Mouse (Mus musculus): ENCODE measurements around the gene Flii. TPM values are rescaled to one million over a fixed set of nuclear protein-coding genes. Genes with fewer than 3 reads are reported as not detected.
A peak's percentile ranks its signal among the peaks of the same experiment; 100 is the strongest.

The Flii gene
- polyA plus RNA-seq, 1 experiment, result 218 TPM

DNA sequence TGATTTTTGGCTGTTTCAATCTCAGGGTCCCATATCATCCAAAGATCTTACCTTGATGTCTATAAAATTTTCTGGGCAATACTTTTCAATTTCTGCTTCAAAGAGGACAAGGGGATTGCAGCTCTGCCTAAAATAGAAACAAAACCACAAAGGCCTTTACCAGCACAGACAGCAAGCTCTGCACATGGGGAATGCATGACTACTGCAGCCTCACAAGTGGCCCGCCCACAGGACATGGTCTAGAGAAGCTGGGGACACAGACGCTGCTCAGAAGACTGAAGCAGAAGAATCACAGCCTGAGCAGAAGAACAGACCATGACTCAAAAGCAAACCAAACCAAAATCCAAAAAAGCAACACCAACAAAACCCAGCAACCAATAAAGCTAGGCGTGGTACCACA lies 34.6 kb upstream of the Flii start:
- H3K9me3 ChIP-seq, result peaks cover 6% of the 10 kb centered on the region; the same call in 1 of the 2 replicates
- no peaks in the 10 kb centered on the region for H3K27me3 ChIP-seq (replicated peaks)
- peaks cover 68% of the 10 kb centered on the region for H3K36me3 ChIP-seq (replicated peaks; ENCODE audit: low read length)
- no peak for TF ChIP-seq FLI1 (IDR thresholded peaks at IDR 0.05; ENCODE audit: low read length)
- no peak for TF ChIP-seq GATA1 (IDR thresholded peaks at IDR 0.05; ENCODE audit: borderline replicate concordance, low read length)
- H3K4me3 ChIP-seq (replicated peaks), result no peak overlapping the region
- no peaks in the 10 kb centered on the region for H3K4me1 ChIP-seq

GRCm38 (mm10) chr11:60755570-60755969 lies 28.5 kb upstream of the Flii start:
- H3K4me3 ChIP-seq (replicated peaks), result no peak overlapping the region
- H3K27me3 ChIP-seq (replicated peaks), result no peaks in the 10 kb centered on the region
- peaks cover 85% of the 10 kb centered on the region for H3K36me3 ChIP-seq (replicated peaks; ENCODE audit: low read length)
- no peaks in the 10 kb centered on the region for H3K9me3 ChIP-seq
- H3K4me1 ChIP-seq, result no peaks in the 10 kb centered on the region
- TF ChIP-seq GATA1 (IDR thresholded peaks at IDR 0.05; ENCODE audit: borderline replicate concordance, low read length) (no peak), FLI1 (IDR thresholded peaks at IDR 0.05; ENCODE audit: low read length) (no peak)

DNA sequence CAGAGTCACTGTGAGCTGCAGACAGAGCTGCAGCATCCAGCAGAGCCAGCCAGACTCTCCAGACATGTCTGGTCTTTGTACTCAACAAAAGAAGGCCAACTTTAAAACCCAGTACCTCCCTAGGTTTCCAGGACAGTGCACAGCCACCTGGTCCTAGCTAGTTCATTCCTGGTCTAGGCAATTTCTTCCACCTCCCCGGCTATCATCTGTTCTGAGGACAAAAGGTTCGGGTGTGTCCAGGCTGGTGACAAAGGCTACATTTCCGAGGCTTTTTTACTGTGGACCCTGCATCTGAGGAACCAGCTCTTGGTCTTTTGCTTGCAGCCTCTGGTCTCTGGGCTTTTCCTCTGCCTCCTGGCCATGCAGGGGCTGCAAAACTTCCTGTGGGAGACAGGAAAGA lies 13.3 kb upstream of the Flii start:
- no peak for TF ChIP-seq FLI1 (IDR thresholded peaks at IDR 0.05; ENCODE audit: low read length)
- TF ChIP-seq GATA1 (IDR thresholded peaks at IDR 0.05; ENCODE audit: borderline replicate concordance, low read length), result no peak
- no peaks in the 10 kb centered on the region for H3K27me3 ChIP-seq (replicated peaks)
- 0 out of 2 replicates have a peak, but pooled peaks cover 3% of the 10 kb centered on the region for H3K4me1 ChIP-seq
- H3K36me3 ChIP-seq (replicated peaks; ENCODE audit: low read length), result peaks cover 78% of the 10 kb centered on the region
- H3K9me3 ChIP-seq, result peaks cover 13% of the 10 kb centered on the region
- H3K4me3 ChIP-seq (replicated peaks), result no peak overlapping the region

- Histone ChIP-seq H3K9me3 (peaks cover 13% of the 10 kb centered on the region), H3K4me3 (replicated peaks) (no peak overlapping the region), H3K4me1 (peaks cover 18% of the 10 kb centered on the region), H3K36me3 (replicated peaks; ENCODE audit: low read length) (peaks cover 67% of the 10 kb centered on the region), H3K27me3 (replicated peaks) (no peaks in the 10 kb centered on the region)
- no peak for TF ChIP-seq GATA1 (IDR thresholded peaks at IDR 0.05; ENCODE audit: borderline replicate concordance, low read length)
- TF ChIP-seq FLI1 (IDR thresholded peaks at IDR 0.05; ENCODE audit: low read length), result no peak
These were observed 10.4 kb upstream of the Flii start for GRCm38 (mm10) chr11:60737450-60737849.

DNA sequence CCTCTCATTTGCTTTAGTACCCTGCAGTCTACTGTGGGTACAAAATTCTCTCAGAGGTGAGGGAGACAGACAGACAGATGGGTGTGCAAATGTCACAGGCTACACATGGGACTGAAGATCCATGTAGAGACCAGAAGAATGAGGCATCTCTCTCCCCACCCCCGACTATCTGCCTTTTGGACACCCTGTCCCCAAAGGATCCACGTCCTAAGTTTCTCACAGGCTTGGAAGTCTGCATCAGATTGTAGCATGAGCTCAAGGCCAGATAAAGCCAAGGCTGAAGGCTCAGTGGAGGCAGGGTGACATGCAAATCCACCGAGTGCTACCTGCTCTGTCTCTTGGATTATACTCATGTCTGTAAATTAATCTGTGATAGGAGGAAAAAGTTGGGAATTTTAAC lies 9.4 kb upstream of the Flii start:
- H3K4me1 ChIP-seq, result peaks cover 18% of the 10 kb centered on the region
- no peak for TF ChIP-seq FLI1 (IDR thresholded peaks at IDR 0.05; ENCODE audit: low read length)
- no peak for TF ChIP-seq GATA1 (IDR thresholded peaks at IDR 0.05; ENCODE audit: borderline replicate concordance, low read length)
- peaks cover 13% of the 10 kb centered on the region for H3K9me3 ChIP-seq
- H3K4me3 ChIP-seq (replicated peaks), result no peak overlapping the region
- peaks cover 67% of the 10 kb centered on the region for H3K36me3 ChIP-seq (replicated peaks; ENCODE audit: low read length)
- no peaks in the 10 kb centered on the region for H3K27me3 ChIP-seq (replicated peaks)

DNA sequence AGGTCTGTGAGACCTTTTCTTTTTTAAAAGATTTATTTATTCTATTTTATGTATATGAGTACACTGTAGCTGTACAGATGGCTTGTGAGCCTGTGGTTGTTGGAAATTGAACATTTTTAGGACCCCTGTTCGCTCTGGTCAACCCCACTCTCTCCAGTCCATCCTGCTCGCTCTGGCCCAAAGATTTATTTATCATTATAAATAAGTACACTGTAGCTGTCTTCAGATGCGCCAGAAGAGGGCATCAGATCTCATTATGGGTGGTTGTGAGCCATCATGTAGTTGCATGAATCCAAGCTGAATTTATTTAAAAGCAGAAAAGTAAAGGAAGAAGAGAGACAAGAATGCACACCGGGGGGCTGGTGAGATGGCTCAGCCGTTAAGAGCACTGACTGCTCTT lies 8.1 kb upstream of the Flii start:
- Histone ChIP-seq H3K4me3 (replicated peaks) (no peak overlapping the region), H3K27me3 (replicated peaks) (no peaks in the 10 kb centered on the region), H3K36me3 (replicated peaks; ENCODE audit: low read length) (peaks cover 67% of the 10 kb centered on the region), H3K4me1 (peaks cover 22% of the 10 kb centered on the region), H3K9me3 (peaks cover 13% of the 10 kb centered on the region)
- no peak for TF ChIP-seq FLI1 (IDR thresholded peaks at IDR 0.05; ENCODE audit: low read length)
- no peak for TF ChIP-seq GATA1 (IDR thresholded peaks at IDR 0.05; ENCODE audit: borderline replicate concordance, low read length)

DNA sequence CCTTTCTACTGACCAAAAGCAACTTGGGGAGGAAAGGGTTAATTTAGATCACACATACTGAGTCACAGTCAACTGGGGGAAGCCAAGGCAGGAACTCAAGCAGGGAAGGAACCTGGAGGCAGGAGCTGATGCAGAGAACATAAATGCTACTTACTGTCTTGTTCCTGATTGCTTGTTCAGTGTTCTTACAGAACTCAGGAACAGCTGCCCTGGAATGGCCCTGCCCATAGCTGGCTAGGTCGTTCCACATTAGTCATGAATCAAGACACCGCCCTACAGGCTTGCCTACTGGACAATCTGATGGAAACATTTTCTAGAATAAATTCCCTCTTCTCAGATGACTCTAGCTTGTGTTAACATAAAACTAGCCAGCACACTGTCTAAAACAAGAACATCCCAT lies 7.1 kb upstream of the Flii start:
- H3K36me3 ChIP-seq (replicated peaks; ENCODE audit: low read length), result peaks cover 61% of the 10 kb centered on the region

GRCm38 (mm10) chr11:60731251-60731650 lies 4.2 kb upstream of the Flii start:
- peaks cover 47% of the 10 kb centered on the region for H3K36me3 ChIP-seq (replicated peaks; ENCODE audit: low read length)
- peaks cover 48% of the 10 kb centered on the region for H3K4me1 ChIP-seq
- TF ChIP-seq GATA1 (IDR thresholded peaks at IDR 0.05; ENCODE audit: borderline replicate concordance, low read length) (no peak), FLI1 (IDR thresholded peaks at IDR 0.05; ENCODE audit: low read length) (no peak)
- no peaks in the 10 kb centered on the region for H3K9me3 ChIP-seq
- no peaks in the 10 kb centered on the region for H3K27me3 ChIP-seq (replicated peaks)
- no peak overlapping the region for H3K4me3 ChIP-seq (replicated peaks)

More for the DNA sequence above, 7.1 kb upstream of the Flii start:
- Histone ChIP-seq H3K9me3 (peaks cover 13% of the 10 kb centered on the region), H3K4me1 (peaks cover 26% of the 10 kb centered on the region), H3K4me3 (replicated peaks) (no peak overlapping the region), H3K27me3 (replicated peaks) (no peaks in the 10 kb centered on the region)
- TF ChIP-seq FLI1 (IDR thresholded peaks at IDR 0.05; ENCODE audit: low read length), result no peak
- TF ChIP-seq GATA1 (IDR thresholded peaks at IDR 0.05; ENCODE audit: borderline replicate concordance, low read length), result no peak

DNA sequence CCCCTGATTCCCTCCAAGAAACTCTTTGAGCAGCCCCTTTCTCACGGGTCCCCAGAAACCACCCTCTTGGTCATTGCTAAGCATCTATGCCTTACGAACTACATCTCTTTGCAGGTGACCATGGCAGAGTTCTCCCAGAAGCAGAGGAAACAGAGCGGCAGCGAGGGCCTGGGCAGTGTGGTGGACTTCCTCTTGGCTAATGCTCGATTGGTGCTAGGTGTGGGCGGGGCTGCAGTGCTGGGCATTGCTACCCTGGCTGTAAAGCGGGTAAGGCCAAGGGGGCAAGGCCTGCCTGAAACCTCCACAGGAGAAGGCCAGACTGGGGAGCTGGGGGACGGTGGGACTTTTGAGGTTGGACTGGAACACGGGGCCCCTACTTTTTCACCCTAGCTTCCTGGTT lies 3.1 kb upstream of the Flii start:
- Histone ChIP-seq H3K9me3 (no peaks in the 10 kb centered on the region), H3K4me3 (replicated peaks) (no peak overlapping the region), H3K4me1 (peaks cover 57% of the 10 kb centered on the region), H3K36me3 (replicated peaks; ENCODE audit: low read length) (peaks cover 50% of the 10 kb centered on the region), H3K27me3 (replicated peaks) (no peaks in the 10 kb centered on the region)
- TF ChIP-seq FLI1 (IDR thresholded peaks at IDR 0.05; ENCODE audit: low read length) (no peak), GATA1 (IDR thresholded peaks at IDR 0.05; ENCODE audit: borderline replicate concordance, low read length) (no peak)

GRCm38 (mm10) chr11:60729217-60729641 lies 2.2 kb upstream of the Flii start:
- no peak for TF ChIP-seq GATA1 (IDR thresholded peaks at IDR 0.05; ENCODE audit: borderline replicate concordance, low read length)
- no peak for TF ChIP-seq FLI1 (IDR thresholded peaks at IDR 0.05; ENCODE audit: low read length)
- Histone ChIP-seq H3K4me1 (peaks cover 62% of the 10 kb centered on the region), H3K9me3 (no peaks in the 10 kb centered on the region), H3K36me3 (replicated peaks; ENCODE audit: low read length) (peaks cover 59% of the 10 kb centered on the region), H3K27me3 (replicated peaks) (no peaks in the 10 kb centered on the region), H3K4me3 (replicated peaks) (peak overlapping the region; percentile 99)

DNA sequence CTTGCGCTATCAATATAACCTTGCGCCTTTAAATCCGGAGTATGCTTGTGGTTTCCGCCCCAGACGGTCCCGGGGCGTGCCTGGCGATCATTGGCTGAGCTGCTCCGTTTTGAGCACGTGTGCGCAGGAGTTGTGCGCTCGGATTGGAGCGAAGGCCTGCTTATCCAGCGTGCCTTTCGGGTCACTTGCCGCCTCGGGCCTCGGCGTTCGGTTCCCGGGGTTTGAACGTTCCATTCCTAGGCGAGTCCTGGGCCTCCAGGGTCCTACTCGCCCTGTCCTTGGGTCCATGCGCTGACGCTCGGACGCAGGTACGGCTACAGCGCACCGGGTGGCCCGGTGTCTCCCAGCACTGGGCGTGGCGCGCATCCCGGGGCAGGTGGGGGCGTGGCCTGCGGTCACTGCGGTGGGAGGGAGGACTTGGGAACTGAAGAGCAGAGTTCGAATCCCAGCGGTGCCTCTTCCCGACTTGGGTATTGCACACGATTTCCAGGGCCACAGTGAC lies 1.2 kb upstream of the Flii start, which contains the start of gene Mief2:
TSS of gene Mief2 (plus strand) at position 139 of the 502 bp plus-strand sequence.
- H3K27me3 ChIP-seq (replicated peaks), result no peaks in the 10 kb centered on the region
- H3K36me3 ChIP-seq (replicated peaks; ENCODE audit: low read length), result peaks cover 60% of the 10 kb centered on the region
- H3K4me1 ChIP-seq, result peaks cover 53% of the 10 kb centered on the region
- H3K4me3 ChIP-seq (replicated peaks), result peak within 1 kb of the TSS; percentile 99
- TF ChIP-seq FLI1 (IDR thresholded peaks at IDR 0.05; ENCODE audit: low read length) (0 out of 2 replicates have a peak, but pooled peaks have one; percentile 14), GATA1 (IDR thresholded peaks at IDR 0.05; ENCODE audit: borderline replicate concordance, low read length) (no peak)
- H3K9me3 ChIP-seq, result no peaks in the 10 kb centered on the region

All from megakaryocyte, embryonic 14.5 days (primary cell).